Mouse (Mus musculus): ENCODE measurements around the gene Gm42906. TPM values are rescaled to one million over a fixed set of nuclear protein-coding genes. Genes with fewer than 3 reads are reported as not detected.

Gm42906 gene
- total RNA-seq, 2 experiments from 2014 or later: 1.6 TPM; not detected in 1

- intact Hi-C loops (cut with DNase I): no loop called here
- DNase-seq: no peak
Observed at GRCm38 (mm10) chr5:151133744-151134143, 294.2 kb downstream of the Gm42906 start.

GRCm38 (mm10) chr5:151129762-151130161 lies 298.2 kb downstream of the Gm42906 start:
- DNase-seq: peak in 1 of 2 experiments; percentile 30
- intact Hi-C loops (cut with DNase I): loop anchor here (10.0 kb wide), 1 partner anchor 455 kb away; the partner anchor contains the start of gene Pds5b

- DNase-seq: peak in 1 of 2 experiments; percentile 28
- intact Hi-C loops (cut with DNase I): loop anchor here (10.0 kb wide), 1 partner anchor 453 kb away; the partner anchor contains the start of gene Pds5b
Observed at GRCm38 (mm10) chr5:151127298-151127717, 300.7 kb downstream of the Gm42906 start.

GRCm38 (mm10) chr5:151126608-151127005 lies 301.4 kb downstream of the Gm42906 start:
- DNase-seq: peak in 1 of 2 experiments; percentile 27
- intact Hi-C loops (cut with DNase I): loop anchor here (10.0 kb wide), 1 partner anchor 452 kb away; the partner anchor contains the start of gene Pds5b

GRCm38 (mm10) chr5:151125985-151126607 lies 301.9 kb downstream of the Gm42906 start:
- DNase-seq: peak in 1 of 2 experiments; percentile 39
- intact Hi-C loops (cut with DNase I): loop anchor here (10.0 kb wide), 1 partner anchor 451 kb away; the partner anchor contains the start of gene Pds5b

GRCm38 (mm10) chr5:151117846-151118245 lies 310.1 kb downstream of the Gm42906 start:
- intact Hi-C loops (cut with DNase I): no loop called here
- peak in 1 of 2 experiments; percentile 48 for DNase-seq

GRCm38 (mm10) chr5:151116192-151116887 lies 311.6 kb downstream of the Gm42906 start:
- DNase-seq: peak in 1 of 2 experiments; percentile 25
- intact Hi-C loops (cut with DNase I): no loop called here

- intact Hi-C loops (cut with DNase I): no loop called here
- DNase-seq: peak in 1 of 2 experiments; percentile 43
Observed at GRCm38 (mm10) chr5:151112743-151113142, 315.2 kb downstream of the Gm42906 start.

- no peak for DNase-seq
- intact Hi-C loops (cut with DNase I): no loop called here
Observed at GRCm38 (mm10) chr5:151111080-151111871, 316.7 kb downstream of the Gm42906 start.

GRCm38 (mm10) chr5:151110461-151110908 lies 317.5 kb downstream of the Gm42906 start:
- peak; percentile 75 to 78 for DNase-seq
- intact Hi-C loops (cut with DNase I): no loop called here

- intact Hi-C loops (cut with DNase I): no loop called here
Observed at GRCm38 (mm10) chr5:151109822-151110221, 318.1 kb downstream of the Gm42906 start.

GRCm38 (mm10) chr5:151108955-151109354 lies 319.0 kb downstream of the Gm42906 start:
- intact Hi-C loops (cut with DNase I): no loop called here
- DNase-seq: no peak

More at GRCm38 (mm10) chr5:151109822-151110221, 318.1 kb downstream of the Gm42906 start:
- no peak for DNase-seq

- intact Hi-C loops (cut with DNase I): no loop called here
- DNase-seq: peak; percentile 30 to 45
Observed at GRCm38 (mm10) chr5:151108291-151108897, 319.6 kb downstream of the Gm42906 start.

GRCm38 (mm10) chr5:151106841-151107240 lies 321.1 kb downstream of the Gm42906 start:
- intact Hi-C loops (cut with DNase I): no loop called here
- no peak for DNase-seq

GRCm38 (mm10) chr5:151105054-151105971 lies 322.6 kb downstream of the Gm42906 start:
- no peak for DNase-seq
- intact Hi-C loops (cut with DNase I): no loop called here

GRCm38 (mm10) chr5:151104354-151105053 lies 323.5 kb downstream of the Gm42906 start:
- DNase-seq: no peak
- intact Hi-C loops (cut with DNase I): no loop called here

GRCm38 (mm10) chr5:151103284-151103683 lies 324.7 kb downstream of the Gm42906 start:
- no peak for DNase-seq
- intact Hi-C loops (cut with DNase I): no loop called here

- no peak for DNase-seq
- intact Hi-C loops (cut with DNase I): no loop called here
Observed at GRCm38 (mm10) chr5:151102262-151102661, 325.7 kb downstream of the Gm42906 start.

- intact Hi-C loops (cut with DNase I): no loop called here
- no peak for DNase-seq
Observed at GRCm38 (mm10) chr5:151096012-151096411, 332.0 kb downstream of the Gm42906 start.

Measured in heart, postnatal 10 days (tissue).